Mouse (Mus musculus) forebrain, embryonic 12.5 days (tissue): ENCODE measurements around the gene Irx4. TPM values are rescaled to one million over a fixed set of nuclear protein-coding genes. Genes with fewer than 3 reads are reported as not detected.

Source experiments
- ATAC-seq: fragments of 200-750 bp; cut with Nextera tagmentation; 2 replicates; pipeline ENCODE4 v1.8.0; 2017; ENCODE audit warnings: moderate TSS enrichment; ENCODE audit not compliant: low FRiP score
- H3K27ac ChIP-seq: fragments of 300-500 bp; sonication (generic); 2 replicates; pipeline ENCODE4 v1.5.1; 2016; ENCODE audit warnings: mild to moderate bottlenecking
- H3K27me3 ChIP-seq: fragments of 300-500 bp; sonication (generic); 2 replicates; pipeline ENCODE4 v1.6.1; 2016; ENCODE audit warnings: mild to moderate bottlenecking
- H3K36me3 ChIP-seq: fragments of 300-500 bp; sonication (generic); replicated peaks from 2 replicates; pipeline ENCODE4 v1.6.1; 2016; ENCODE audit warnings: mild to moderate bottlenecking
- H3K4me1 ChIP-seq: fragments of 300-500 bp; sonication (generic); 2 replicates; pipeline ENCODE4 v1.6.1; 2016
- H3K4me2 ChIP-seq: fragments of 300-500 bp; sonication (generic); 2 replicates; pipeline ENCODE4 v1.6.1; 2016; ENCODE audit warnings: mild to moderate bottlenecking, moderate library complexity
- H3K4me3 ChIP-seq: fragments of 300-500 bp; sonication (generic); replicated peaks from 2 replicates; pipeline ENCODE4 v1.5.1; 2016; ENCODE audit warnings: mild to moderate bottlenecking
- H3K9ac ChIP-seq: fragments of 300-500 bp; sonication (generic); 2 replicates; pipeline ENCODE4 v1.6.1; 2016; ENCODE audit warnings: mild to moderate bottlenecking
- H3K9me3 ChIP-seq: fragments of 300-500 bp; sonication (generic); 2 replicates; pipeline ENCODE4 v1.6.1; 2016
- WGBS: fragments of 180-500 bp; shearing (Covaris S2); methylation state at CpG from one replicate; pipeline ENCODE4 v1.1.7; 2016; 5-methylcytosine and 5-hydroxymethylcytosine counted together
- polyA plus RNA-seq: library from polyadenylated mRNA; unstranded; fragments of >200 nt; fragmentation: Nextera tagmentation; extraction: Ambion mirVana; gene quantifications from 2 replicates; pipeline ENCODE4 v1.2.1, GENCODE M21; 2016

Gene Irx4
- polyA plus RNA-seq, result 0.53 and 1.0 TPM in 2 replicates

DNA sequence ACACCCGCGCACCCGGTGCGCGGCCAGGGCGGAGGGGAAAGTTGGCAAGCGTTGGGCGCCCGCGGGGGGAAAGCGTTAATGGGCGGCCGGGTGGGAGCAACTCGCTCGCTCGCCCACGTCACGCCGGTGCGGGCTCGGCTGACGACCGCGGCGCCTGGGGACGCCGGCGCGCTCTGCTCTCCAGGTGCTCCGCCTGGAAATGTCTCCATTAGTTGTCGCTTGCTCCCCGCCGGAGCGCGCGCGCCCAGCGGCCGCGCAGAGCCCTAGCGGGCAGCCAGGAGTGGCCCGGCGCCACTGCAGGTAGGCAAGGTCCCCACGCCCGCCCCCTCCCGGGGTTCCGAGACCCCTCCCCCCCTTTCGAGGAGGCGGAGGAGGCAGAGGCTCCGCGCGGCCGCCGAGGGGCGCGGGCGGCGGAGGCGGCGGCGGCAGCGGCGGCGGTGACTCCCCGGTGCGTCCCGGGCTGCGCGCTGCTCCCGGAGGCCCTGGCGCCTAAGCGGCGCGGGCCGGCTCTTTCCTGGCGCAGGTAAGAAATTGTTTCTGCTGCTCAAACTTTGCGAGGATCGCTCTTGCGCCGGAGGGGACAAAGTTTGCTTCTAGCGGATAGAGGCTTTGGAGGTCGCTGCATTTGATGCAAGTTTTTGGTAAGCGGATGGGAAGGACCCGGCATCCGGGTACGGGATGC is at the start of gene Irx4:
Gene Irx4 (plus strand): TSS at position 126 of the 682 bp plus-strand sequence.
- H3K4me1 ChIP-seq, result peaks cover 42% of the 10 kb centered on the region
- peaks cover 100% of the 10 kb centered on the region for H3K27me3 ChIP-seq
- H3K9ac ChIP-seq, result no peak within 1 kb of the TSS
- WGBS, result under 1% methylated on average over 70 of the region's 86 CpGs
- H3K4me2 ChIP-seq, result peak within 1 kb of the TSS; percentile 62
- H3K27ac ChIP-seq, result no peak within 1 kb of the TSS
- no peak for ATAC-seq
- peak within 1 kb of the TSS; percentile 38 for H3K4me3 ChIP-seq
- no peaks in the 10 kb centered on the region for H3K36me3 ChIP-seq
- H3K9me3 ChIP-seq, result no peaks in the 10 kb centered on the region

DNA sequence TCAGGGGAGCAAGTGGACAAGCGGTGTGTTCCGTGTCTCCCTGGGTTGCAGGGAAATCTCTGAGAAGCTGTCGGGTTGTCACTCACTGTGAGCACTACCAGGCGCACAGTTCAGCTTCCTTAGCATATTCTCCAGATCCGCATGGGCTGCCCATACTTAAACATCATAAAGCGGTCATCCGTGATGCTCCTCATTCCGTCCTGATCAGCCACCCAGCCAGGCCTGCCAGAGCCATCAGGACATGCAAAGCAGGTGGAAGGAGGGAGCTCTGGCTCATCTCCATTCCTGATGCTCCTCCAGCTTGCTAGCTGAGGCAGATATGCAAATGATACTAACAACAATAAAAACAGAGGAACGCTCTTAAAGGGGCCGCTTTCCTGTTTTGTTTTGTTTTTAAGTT is 46.0 kb upstream of the Irx4 start:
- WGBS, result 73% methylated on average over 10 of the region's 10 CpGs
- no peak overlapping the region for H3K9ac ChIP-seq
- H3K9me3 ChIP-seq, result no peaks in the 10 kb centered on the region
- ATAC-seq, result no peak
- H3K36me3 ChIP-seq, result no peaks in the 10 kb centered on the region
- no peaks in the 10 kb centered on the region for H3K4me1 ChIP-seq
- H3K27me3 ChIP-seq, result no peaks in the 10 kb centered on the region
- H3K4me2 ChIP-seq, result no peak overlapping the region
- H3K27ac ChIP-seq, result no peak overlapping the region
- H3K4me3 ChIP-seq, result no peak overlapping the region

- H3K27me3 ChIP-seq, result peaks cover 4% of the 10 kb centered on the region; the same call in 1 of the 2 replicates
- no peak overlapping the region for H3K4me2 ChIP-seq
- peaks cover 5% of the 10 kb centered on the region; the same call in 1 of the 2 replicates for H3K4me1 ChIP-seq
- H3K9ac ChIP-seq, result no peak overlapping the region
- H3K9me3 ChIP-seq, result no peaks in the 10 kb centered on the region
- H3K4me3 ChIP-seq, result no peak overlapping the region
- ATAC-seq, result no peak
- no peak overlapping the region for H3K27ac ChIP-seq
- no peaks in the 10 kb centered on the region for H3K36me3 ChIP-seq
- 60% methylated on average over 8 of the region's 8 CpGs for WGBS
Measured at GRCm38 (mm10) chr13:73236461-73236860, 23.8 kb upstream of the Irx4 start.

DNA sequence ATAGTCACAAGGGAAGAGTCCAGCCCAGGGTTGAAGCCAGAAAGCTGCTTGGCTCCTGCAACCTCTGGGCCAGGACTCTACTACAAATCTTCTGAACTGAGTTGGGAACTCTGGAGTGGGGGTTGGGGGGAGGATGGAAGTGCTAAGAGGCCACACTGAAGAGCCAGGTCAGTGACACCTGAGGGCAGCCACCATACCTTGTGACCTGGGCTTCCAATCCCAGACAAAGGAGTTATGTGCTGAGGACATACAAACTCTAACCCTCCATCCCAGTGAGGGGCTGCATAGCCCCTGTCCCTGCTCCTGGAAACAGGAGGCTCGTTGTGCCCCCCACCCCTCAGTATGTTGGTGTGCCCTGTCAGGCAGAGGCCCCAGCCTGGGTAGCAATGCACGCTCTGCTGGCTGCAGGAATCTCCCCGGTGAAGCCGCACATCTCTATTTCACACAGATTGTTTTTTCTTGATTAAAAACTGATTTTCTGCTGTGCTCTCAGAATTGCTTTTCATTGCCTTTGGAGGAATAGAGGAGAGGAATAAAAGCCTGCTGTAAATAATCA is 21.0 kb upstream of the Irx4 start:
- H3K36me3 ChIP-seq, result no peaks in the 10 kb centered on the region
- no peak overlapping the region for H3K4me3 ChIP-seq
- H3K27ac ChIP-seq, result no peak overlapping the region
- peaks cover 4% of the 10 kb centered on the region; the same call in 1 of the 2 replicates for H3K27me3 ChIP-seq
- no peak overlapping the region for H3K4me2 ChIP-seq
- 84% methylated on average over 4 of the region's 4 CpGs for WGBS
- ATAC-seq, result no peak
- peaks cover 5% of the 10 kb centered on the region; the same call in 1 of the 2 replicates for H3K4me1 ChIP-seq
- no peak overlapping the region for H3K9ac ChIP-seq
- H3K9me3 ChIP-seq, result peaks cover 3% of the 10 kb centered on the region; the same call in 1 of the 2 replicates

DNA sequence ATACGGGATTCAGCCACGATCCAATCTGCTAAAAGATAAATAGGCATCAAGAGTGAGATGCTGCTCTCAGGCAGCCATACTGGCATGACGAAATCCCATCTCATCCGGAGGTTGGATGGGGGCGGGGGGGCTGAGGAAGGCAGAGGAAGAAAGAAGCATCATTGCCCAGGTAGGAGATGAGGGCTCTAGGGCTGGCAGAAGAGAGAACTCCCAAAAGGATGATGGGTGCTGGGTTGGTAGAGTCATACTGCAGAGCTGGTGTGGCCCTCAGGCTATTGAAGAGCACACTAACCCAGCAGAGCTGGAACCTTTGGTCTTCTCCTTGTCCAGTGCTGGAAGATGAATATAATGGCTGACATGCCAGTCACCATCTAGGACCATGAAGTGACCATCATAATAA is 17.7 kb upstream of the Irx4 start:
- no peak overlapping the region for H3K4me2 ChIP-seq
- H3K9ac ChIP-seq, result no peak overlapping the region
- H3K4me3 ChIP-seq, result no peak overlapping the region
- 96% methylated on average over 5 of the region's 5 CpGs for WGBS
- ATAC-seq, result no peak
- peaks cover 5% of the 10 kb centered on the region; the same call in 1 of the 2 replicates for H3K4me1 ChIP-seq
- H3K27me3 ChIP-seq, result no peaks in the 10 kb centered on the region
- H3K36me3 ChIP-seq, result no peaks in the 10 kb centered on the region
- H3K9me3 ChIP-seq, result peaks cover 3% of the 10 kb centered on the region; the same call in 1 of the 2 replicates
- no peak overlapping the region for H3K27ac ChIP-seq

DNA sequence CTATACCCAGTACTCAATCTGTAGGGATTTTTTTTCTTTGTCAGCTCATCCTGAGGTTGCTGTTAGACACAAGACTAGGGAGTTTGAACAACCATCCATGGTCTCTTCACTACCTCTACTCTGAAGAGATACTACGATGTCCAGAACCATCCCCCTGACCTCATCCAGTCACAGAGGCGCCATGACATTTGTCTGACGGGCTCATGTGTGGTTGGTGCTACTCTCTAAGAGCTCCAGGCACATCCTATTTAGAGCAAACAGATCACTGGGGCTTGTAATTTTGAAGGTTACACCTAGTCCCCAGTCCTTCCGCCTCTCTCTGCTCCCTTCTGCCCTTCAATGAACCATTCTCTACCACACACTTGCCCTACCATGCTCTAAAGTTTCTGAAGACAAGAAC is 13.3 kb upstream of the Irx4 start:
- Histone ChIP-seq H3K9me3 (peaks cover 3% of the 10 kb centered on the region; the same call in 1 of the 2 replicates), H3K4me3 (no peak overlapping the region), H3K9ac (no peak overlapping the region), H3K27me3 (peaks cover 23% of the 10 kb centered on the region), H3K36me3 (no peaks in the 10 kb centered on the region), H3K27ac (no peak overlapping the region), H3K4me1 (no peaks in the 10 kb centered on the region), H3K4me2 (no peak overlapping the region)
- WGBS, result 87% methylated on average over 4 of the region's 4 CpGs
- no peak for ATAC-seq

DNA sequence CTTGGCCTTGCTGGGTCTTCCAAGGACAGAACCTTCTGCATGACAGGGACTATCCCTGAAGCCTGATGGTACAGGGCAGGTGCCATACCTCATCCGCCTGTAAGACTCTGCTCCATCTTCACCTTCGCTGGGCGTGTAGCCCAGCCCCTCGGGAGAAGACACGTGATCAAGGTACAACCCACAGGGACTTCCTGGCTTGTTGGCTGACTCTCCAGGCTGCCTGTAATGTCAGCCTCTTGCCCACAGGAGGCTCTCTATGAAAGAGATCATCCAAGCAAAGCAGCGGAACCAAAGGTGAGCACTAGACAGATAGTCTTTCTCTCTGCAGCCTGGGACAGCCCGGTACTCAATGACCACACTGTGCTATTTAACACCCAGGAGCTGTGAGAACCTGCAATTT is 9.1 kb upstream of the Irx4 start:
- H3K4me3 ChIP-seq, result no peak overlapping the region
- ATAC-seq, result no peak
- no peak overlapping the region for H3K27ac ChIP-seq
- H3K9ac ChIP-seq, result no peak overlapping the region
- peaks cover 44% of the 10 kb centered on the region for H3K27me3 ChIP-seq
- WGBS, result 34% methylated on average over 7 of the region's 7 CpGs
- no peaks in the 10 kb centered on the region for H3K4me1 ChIP-seq
- H3K36me3 ChIP-seq, result no peaks in the 10 kb centered on the region
- H3K9me3 ChIP-seq, result no peaks in the 10 kb centered on the region
- no peak overlapping the region for H3K4me2 ChIP-seq

DNA sequence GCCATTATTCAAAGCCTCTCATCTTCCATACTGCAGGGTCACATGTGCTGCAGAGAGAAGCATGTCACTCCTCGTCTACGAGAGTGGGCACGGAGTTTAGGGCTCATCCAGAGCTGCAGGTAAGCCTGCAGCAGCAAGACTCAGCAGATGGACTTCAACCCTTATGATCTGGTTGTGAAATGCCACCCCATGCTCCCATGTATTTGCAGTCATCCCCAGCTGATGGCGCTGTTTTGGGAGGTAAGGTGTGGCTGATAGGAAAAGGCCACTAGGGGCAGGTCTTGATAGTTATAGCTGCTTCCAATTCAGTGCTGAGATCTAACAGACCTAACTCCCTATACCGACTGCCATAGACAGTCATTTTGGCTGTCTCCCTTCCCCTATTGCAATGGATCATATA is 8.3 kb upstream of the Irx4 start:
- H3K36me3 ChIP-seq, result no peaks in the 10 kb centered on the region
- no peak overlapping the region for H3K4me3 ChIP-seq
- no peak overlapping the region for H3K4me2 ChIP-seq
- no peak overlapping the region for H3K9ac ChIP-seq
- no peak for ATAC-seq
- WGBS, result 55% methylated on average over 5 of the region's 5 CpGs
- peaks cover 52% of the 10 kb centered on the region for H3K27me3 ChIP-seq
- no peaks in the 10 kb centered on the region for H3K9me3 ChIP-seq
- no peaks in the 10 kb centered on the region for H3K4me1 ChIP-seq
- H3K27ac ChIP-seq, result no peak overlapping the region

DNA sequence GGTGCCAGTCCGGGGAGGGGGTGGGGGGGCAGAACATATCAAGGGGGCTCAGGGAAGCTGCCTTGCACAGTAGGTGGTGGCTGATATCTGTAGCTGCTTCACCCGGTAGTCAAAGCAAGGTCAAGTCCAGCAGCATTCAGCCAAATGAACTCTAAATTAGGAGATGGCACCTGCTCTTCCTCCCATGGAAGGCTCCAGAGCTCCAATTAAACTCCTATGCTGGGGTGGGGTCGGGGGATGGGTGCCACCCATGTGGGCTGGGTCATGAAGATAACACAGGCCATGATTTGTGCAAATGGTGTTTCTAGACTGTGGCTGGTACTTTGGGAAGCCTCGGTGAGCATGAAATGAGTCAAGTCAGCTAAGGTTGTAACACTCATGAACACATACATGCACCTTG is 1.9 kb upstream of the Irx4 start:
- 51% methylated on average over 4 of the region's 4 CpGs for WGBS
- no peak for ATAC-seq
- Histone ChIP-seq H3K27me3 (peaks cover 91% of the 10 kb centered on the region), H3K4me1 (peaks cover 22% of the 10 kb centered on the region), H3K9ac (no peak overlapping the region), H3K4me2 (no peak overlapping the region), H3K27ac (no peak overlapping the region), H3K36me3 (no peaks in the 10 kb centered on the region), H3K9me3 (no peaks in the 10 kb centered on the region), H3K4me3 (no peak overlapping the region)

GRCm38 (mm10) chr13:73259577-73260353 is 514 bp upstream of the Irx4 start:
- Histone ChIP-seq H3K36me3 (no peaks in the 10 kb centered on the region), H3K4me3 (peak overlapping the region; percentile 38), H3K9ac (no peak overlapping the region), H3K4me1 (peaks cover 36% of the 10 kb centered on the region), H3K27ac (no peak overlapping the region), H3K9me3 (no peaks in the 10 kb centered on the region), H3K4me2 (peak overlapping the region; percentile 62), H3K27me3 (peaks cover 97% of the 10 kb centered on the region)
- ATAC-seq, result no peak
- WGBS, result 9% methylated on average over 10 of the region's 10 CpGs

DNA sequence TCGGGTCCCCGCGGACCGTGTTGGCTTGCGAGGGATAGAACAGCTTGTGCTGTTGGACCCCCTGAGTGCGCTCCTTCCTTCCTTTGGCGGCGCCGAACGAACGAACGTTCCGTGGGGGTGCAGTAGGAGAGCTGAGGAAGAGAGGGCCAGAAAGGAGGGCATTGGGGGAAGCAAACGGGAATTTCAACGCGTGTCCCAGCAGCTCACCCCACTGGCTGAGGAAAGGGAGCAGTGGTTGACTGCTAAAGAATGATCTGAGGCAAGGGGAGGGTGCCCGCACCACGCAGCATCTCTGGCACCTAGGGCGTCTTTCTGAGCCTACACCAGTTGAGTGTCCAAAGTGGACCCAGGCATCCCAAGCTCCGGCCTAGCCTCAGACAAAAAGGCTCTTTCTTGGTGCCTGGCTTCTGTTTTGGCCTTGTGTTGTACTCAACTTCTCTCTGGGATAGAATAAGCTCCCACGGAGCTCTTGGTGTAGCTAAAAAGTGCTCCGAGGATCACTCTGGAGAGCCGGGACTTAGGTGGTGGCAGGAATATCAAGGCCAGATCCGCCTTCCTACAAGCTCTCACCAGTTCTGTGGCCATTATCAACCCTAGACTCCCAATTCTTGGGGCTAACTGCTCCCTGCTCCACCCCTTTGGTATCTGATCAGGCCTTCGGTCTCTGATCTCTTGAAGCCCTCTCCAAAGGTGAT is 904 bp downstream of the Irx4 start:
- H3K27me3 ChIP-seq, result peaks cover 100% of the 10 kb centered on the region
- H3K4me1 ChIP-seq, result peaks cover 43% of the 10 kb centered on the region
- H3K9ac ChIP-seq, result no peak overlapping the region
- H3K9me3 ChIP-seq, result no peaks in the 10 kb centered on the region
- H3K36me3 ChIP-seq, result no peaks in the 10 kb centered on the region
- 3% methylated on average over 25 of the region's 25 CpGs for WGBS
- ATAC-seq, result no peak
- no peak overlapping the region for H3K27ac ChIP-seq
- peak overlapping the region; percentile 62 for H3K4me2 ChIP-seq
- H3K4me3 ChIP-seq, result peak overlapping the region; percentile 38

- Histone ChIP-seq H3K36me3 (no peaks in the 10 kb centered on the region), H3K4me2 (no peak overlapping the region), H3K4me1 (peaks cover 43% of the 10 kb centered on the region), H3K9ac (no peak overlapping the region), H3K27ac (no peak overlapping the region), H3K27me3 (peaks cover 100% of the 10 kb centered on the region), H3K4me3 (no peak overlapping the region), H3K9me3 (no peaks in the 10 kb centered on the region)
- WGBS, result 8% methylated on average over 2 of the region's 2 CpGs
- no peak for ATAC-seq
Measured at GRCm38 (mm10) chr13:73261881-73262280, 1.6 kb downstream of the Irx4 start.
